Comparison of ENCODE assay signal across 8 mouse cellular contexts in genomic region chr3:51156386-51157290, GRCm38 (mm10).
A peak's percentile ranks its signal among the peaks of the same experiment; 100 is the strongest.
DNase-seq lines count a peak whose midpoint lies in the region; ATAC-seq and TF ChIP-seq lines count a peak whose summit lies in the region.

No protein-coding gene starts in this region.

- peaks cover 31% of the 10 kb centered on the region for H3K4me1 ChIP-seq in embryonic facial prominence, embryonic 10.5 days
- no peaks in the 10 kb centered on the region; the same call in 1 of the 2 replicates for H3K4me1 ChIP-seq in intestine, postnatal 0 days (replicated peaks; ENCODE audit: control insufficient read depth, insufficient read depth, low read length)
- H3K4me1 ChIP-seq in midbrain, embryonic 11.5 days (ENCODE audit: control insufficient read depth, insufficient read depth, low read length): peaks cover 11% of the 10 kb centered on the region
- H3K4me1 ChIP-seq in stomach, embryonic 16.5 days (ENCODE audit: control insufficient read depth, insufficient read depth, low read length): peaks cover 19% of the 10 kb centered on the region

- H3K27me3 ChIP-seq in embryonic facial prominence, embryonic 10.5 days (replicated peaks; ENCODE audit: low read depth, poor library complexity, severe bottlenecking): no peaks in the 10 kb centered on the region
- no peaks in the 10 kb centered on the region for H3K27me3 ChIP-seq in intestine, postnatal 0 days (replicated peaks; ENCODE audit: control insufficient read depth, insufficient read depth, low read length)
- no peaks in the 10 kb centered on the region for H3K27me3 ChIP-seq in midbrain, embryonic 11.5 days (ENCODE audit: control insufficient read depth, insufficient read depth, low read length)
- H3K27me3 ChIP-seq in stomach, embryonic 16.5 days (ENCODE audit: control insufficient read depth, insufficient read depth, low read length): no peaks in the 10 kb centered on the region

- intact Hi-C loops in left cerebral cortex, postnatal 25 days (cut with DNase I): no loop called here

- TF ChIP-seq CTCF in intestine, postnatal 0 days (IDR thresholded peaks at IDR 0.05; ENCODE audit: low read depth): peak; percentile 80

- ATAC-seq in intestine, postnatal 0 days: peak; percentile 72
- peak; percentile 75 for ATAC-seq in midbrain, embryonic 11.5 days (ENCODE audit: low FRiP score)
- peak; percentile 74; the same call in 1 of the 2 replicates for ATAC-seq in stomach, embryonic 16.5 days (ENCODE audit: insufficient read depth, low FRiP score)

- peak; percentile 42 for DNase-seq in thymus, postnatal 4 days
- no peak for DNase-seq in thymus, postnatal 0 days (ENCODE audit: low spot score)
- DNase-seq in embryonic facial prominence, embryonic 10.5 days (ENCODE audit: low spot score): peak; percentile 71
- peak; percentile 28 to 59 for DNase-seq in gastrocnemius, postnatal 4 days (ENCODE audit: low spot score in 2 of 2)
- DNase-seq in left cerebral cortex, postnatal 25 days (ENCODE audit: low spot score in 2 of 2): peak; percentile 31 to 51
- DNase-seq in midbrain, embryonic 11.5 days (ENCODE audit: low spot score, missing footprints): no peak

- peak overlapping the region; percentile 6; the same call in 1 of the 2 replicates for H3K4me3 ChIP-seq in embryonic facial prominence, embryonic 10.5 days
- H3K4me3 ChIP-seq in intestine, postnatal 0 days (ENCODE audit: low read depth, low read length): no peak overlapping the region
- H3K4me3 ChIP-seq in midbrain, embryonic 11.5 days (ENCODE audit: low read depth, low read length): no peak overlapping the region
- no peak overlapping the region for H3K4me3 ChIP-seq in stomach, embryonic 16.5 days (replicated peaks; ENCODE audit: low read length)

- 33% methylated on average over 20 of the region's 20 CpGs for WGBS in embryonic facial prominence, embryonic 10.5 days
- WGBS in intestine, postnatal 0 days: 23% methylated on average over 20 of the region's 20 CpGs
- 53% methylated on average over 20 of the region's 20 CpGs for WGBS in midbrain, embryonic 11.5 days
- 23% methylated on average over 20 of the region's 20 CpGs for WGBS in stomach, embryonic 16.5 days

- H3K27ac ChIP-seq in embryonic facial prominence, embryonic 10.5 days (replicated peaks): peak overlapping the region; percentile 59; the same call in 1 of the 2 replicates
- no peak overlapping the region for H3K27ac ChIP-seq in intestine, postnatal 0 days (ENCODE audit: low read depth, low read length)
- H3K27ac ChIP-seq in midbrain, embryonic 11.5 days (ENCODE audit: low read depth, low read length): peak overlapping the region; percentile 20; the same call in 1 of the 2 replicates
- peak overlapping the region; percentile 76 for H3K27ac ChIP-seq in stomach, embryonic 16.5 days (ENCODE audit: low read length)

- H3K9ac ChIP-seq in intestine, postnatal 0 days (ENCODE audit: low read depth, low read length): no peak overlapping the region
- H3K9ac ChIP-seq in midbrain, embryonic 11.5 days (ENCODE audit: low read length): no peak overlapping the region
- no peak overlapping the region for H3K9ac ChIP-seq in stomach, embryonic 16.5 days (ENCODE audit: low read length)

- H3K36me3 ChIP-seq in embryonic facial prominence, embryonic 10.5 days (replicated peaks): no peaks in the 10 kb centered on the region
- H3K36me3 ChIP-seq in intestine, postnatal 0 days (ENCODE audit: control insufficient read depth, insufficient read depth): no peaks in the 10 kb centered on the region
- no peaks in the 10 kb centered on the region for H3K36me3 ChIP-seq in midbrain, embryonic 11.5 days (ENCODE audit: control insufficient read depth, insufficient read depth, low read length)
- no peaks in the 10 kb centered on the region for H3K36me3 ChIP-seq in stomach, embryonic 16.5 days (ENCODE audit: control insufficient read depth, insufficient read depth, low read length)

- no peaks in the 10 kb centered on the region for H3K9me3 ChIP-seq in embryonic facial prominence, embryonic 10.5 days
- no peaks in the 10 kb centered on the region for H3K9me3 ChIP-seq in intestine, postnatal 0 days (ENCODE audit: control insufficient read depth)
- no peaks in the 10 kb centered on the region for H3K9me3 ChIP-seq in midbrain, embryonic 11.5 days (ENCODE audit: control insufficient read depth, low read length)
- no peaks in the 10 kb centered on the region for H3K9me3 ChIP-seq in stomach, embryonic 16.5 days (replicated peaks; ENCODE audit: control insufficient read depth, low read length)

- H3K4me2 ChIP-seq in intestine, postnatal 0 days (replicated peaks; ENCODE audit: low read depth): peak overlapping the region; percentile 30
- H3K4me2 ChIP-seq in midbrain, embryonic 11.5 days: no peak overlapping the region
- H3K4me2 ChIP-seq in stomach, embryonic 16.5 days (ENCODE audit: low read depth, low read length): peak overlapping the region; percentile 13; the same call in 1 of the 2 replicates

Comparison
In these comparisons a context has a peak if more than half of its experiments do, and no peak if none do; other contexts are left out.
1. DNase-seq: peak in thymus, postnatal 4 days (single experiment), embryonic facial prominence, embryonic 10.5 days (single experiment), gastrocnemius, postnatal 4 days (2 of 2) and left cerebral cortex, postnatal 25 days (2 of 2); none in thymus, postnatal 0 days (single experiment) and midbrain, embryonic 11.5 days (single experiment).
2. Peak in every context shown above with its lines, with median percentiles within 50 percentile points of each other: ATAC-seq.